ENCODE assay signal across 8 mouse cellular contexts in genomic region chr15:25440991-25441867, GRCm38 (mm10). TPM values are rescaled to one million over a fixed set of nuclear protein-coding genes. Genes with fewer than 3 reads are reported as not detected.
DNase-seq lines count a peak whose midpoint lies in the region; ATAC-seq and TF ChIP-seq lines count a peak whose summit lies in the region.

No protein-coding gene starts in this region.

- H3K9ac ChIP-seq in liver, embryonic 14.5 days (replicated peaks), result no peak overlapping the region

- H3K27me3 ChIP-seq in embryonic facial prominence, embryonic 10.5 days (replicated peaks; ENCODE audit: low read depth, poor library complexity, severe bottlenecking), result peaks cover 12% of the 10 kb centered on the region
- H3K27me3 ChIP-seq in liver, embryonic 14.5 days (ENCODE audit: control insufficient read depth, insufficient read depth, low read length), result no peaks in the 10 kb centered on the region

- 9% methylated on average over 24 of the region's 24 CpGs for WGBS in embryonic facial prominence, embryonic 10.5 days
- 11% methylated on average over 24 of the region's 24 CpGs for WGBS in liver, embryonic 14.5 days (ENCODE audit: insufficient replicate concordance)

- peak; percentile 58 for DNase-seq in CD4-positive helper T cell, adult 2 months (ENCODE audit: low read depth, low spot score)
- peak; percentile 71 to 72 for DNase-seq in adrenal gland, adult 18-20 months (ENCODE audit: low spot score in 2 of 2)
- peak; percentile 81 for DNase-seq in embryonic facial prominence, embryonic 10.5 days (ENCODE audit: low spot score)
- DNase-seq in heart, adult 9 months (ENCODE audit: low spot score in 2 of 2), result peak; percentile 32 to 62
- peak; percentile 69 to 76 for DNase-seq in kidney, adult 8-10 months
- peak; percentile 41 to 51 (median 46) for DNase-seq in liver, embryonic 14.5 days (ENCODE audit: low read depth in 3 of 3, low spot score in 3 of 3)
- peak; percentile 17 to 41 for DNase-seq in natural killer cell, adult 2 months (ENCODE audit: low spot score in 2 of 2)
- peak; percentile 5 to 20 for DNase-seq in thymus, adult 18-20 months

- no peak for ATAC-seq in liver, embryonic 14.5 days (ENCODE audit: insufficient read depth)

- no peaks in the 10 kb centered on the region for H3K9me3 ChIP-seq in embryonic facial prominence, embryonic 10.5 days
- H3K9me3 ChIP-seq in liver, embryonic 14.5 days (ENCODE audit: control insufficient read depth, low read length), result no peaks in the 10 kb centered on the region

- peak; percentile 52; the same call in 1 of the 2 replicates for TF ChIP-seq CTCF in liver, embryonic 14.5 days (IDR thresholded peaks at IDR 0.05; ENCODE audit: low read depth)

- peak overlapping the region; percentile 44 for H3K4me3 ChIP-seq in embryonic facial prominence, embryonic 10.5 days
- no peak overlapping the region for H3K4me3 ChIP-seq in liver, embryonic 14.5 days (ENCODE audit: insufficient read depth in 1 of 2, low read depth in 2 of 2, low read length in 2 of 2)

- H3K27ac ChIP-seq in embryonic facial prominence, embryonic 10.5 days (replicated peaks), result peak overlapping the region; percentile 48
- no peak overlapping the region for H3K27ac ChIP-seq in liver, embryonic 14.5 days

- H3K4me1 ChIP-seq in embryonic facial prominence, embryonic 10.5 days, result peaks cover 44% of the 10 kb centered on the region
- H3K4me1 ChIP-seq in liver, embryonic 14.5 days (replicated peaks; ENCODE audit: control insufficient read depth in 2 of 2, insufficient read depth in 2 of 2, low read length in 1 of 2), result 0 out of 4 replicates have a peak, but pooled peaks cover 0 to 4% of the 10 kb centered on the region in 2 experiments

- TF ChIP-seq EP300 in liver, embryonic 14.5 days (IDR thresholded peaks at IDR 0.05; ENCODE audit: low read depth), result no peak

- no peaks in the 10 kb centered on the region for H3K36me3 ChIP-seq in embryonic facial prominence, embryonic 10.5 days (replicated peaks)
- no peaks in the 10 kb centered on the region for H3K36me3 ChIP-seq in liver, embryonic 14.5 days (replicated peaks; ENCODE audit: control insufficient read depth, insufficient read depth, low read depth)

- H3K4me2 ChIP-seq in liver, embryonic 14.5 days (ENCODE audit: low read depth), result peak overlapping the region; percentile 43

RNA-seq across cellular contexts. Expression of gene Basp1, which starts 27.7 kb away (rescaled TPM):
- total RNA-seq in adrenal gland, adult 18-20 months (2021), result 1 to 10 TPM; 4.5 to 5.9 TPM
- 48.4 and 50.7 TPM in 2 replicates for polyA plus RNA-seq in embryonic facial prominence, embryonic 10.5 days (2016; fragmentation: Nextera tagmentation; extraction: Ambion mirVana)
- polyA plus RNA-seq in liver, embryonic 14.5 days (2012; rRNA removed), result 2.7 and 3.8 TPM in 2 replicates
- 1.6 and 1.7 TPM in 2 replicates for polyA plus RNA-seq in liver, embryonic 14.5 days (2014; fragmentation: Nextera tagmentation; extraction: Ambion mirVana)

Comparison
In these comparisons a context has a peak if more than half of its experiments do, and no peak if none do; other contexts are left out.
1. DNase-seq: peak in every context shown above with its lines; median percentile 81 in embryonic facial prominence, embryonic 10.5 days; 72 in kidney, adult 8-10 months; 72 in adrenal gland, adult 18-20 months; 58 in CD4-positive helper T cell, adult 2 months; 47 in heart, adult 9 months; 46 in liver, embryonic 14.5 days; 29 in natural killer cell, adult 2 months; 12 in thymus, adult 18-20 months.
2. RNA of gene Basp1, which starts 27.7 kb away (polyA plus RNA-seq): 48.4 to 50.7 TPM in embryonic facial prominence, embryonic 10.5 days; 1.6 to 3.8 TPM in liver, embryonic 14.5 days; every median in the first group is over 10 times any median in the second.